Mouse (Mus musculus): ENCODE results near the gene Nrarp.

Gene Nrarp

GRCm38 (mm10) chr2:25172629-25173028, 7.9 kb upstream of the Nrarp start:
- in situ Hi-C loops (cut with MboI; ENCODE audit: unreplicated experiment in 2 of 2): no loop called here

GRCm38 (mm10) chr2:25173821-25174220, 6.7 kb upstream of the Nrarp start:
- in situ Hi-C loops (cut with MboI; ENCODE audit: unreplicated experiment in 2 of 2): no loop called here

- in situ Hi-C loops (cut with MboI; ENCODE audit: unreplicated experiment in 2 of 2): no loop called here
Observed at GRCm38 (mm10) chr2:25174866-25175689, 5.5 kb upstream of the Nrarp start.

- in situ Hi-C loops (cut with MboI; ENCODE audit: unreplicated experiment in 2 of 2): no loop called here
Observed at GRCm38 (mm10) chr2:25175690-25176078, 4.9 kb upstream of the Nrarp start.

- in situ Hi-C loops (cut with MboI; ENCODE audit: unreplicated experiment in 2 of 2): no loop called here
Observed at GRCm38 (mm10) chr2:25176573-25176972, 4.0 kb upstream of the Nrarp start.

- in situ Hi-C loops (cut with MboI; ENCODE audit: unreplicated experiment in 2 of 2): no loop called here
Observed at GRCm38 (mm10) chr2:25177076-25177475, 3.5 kb upstream of the Nrarp start.

GRCm38 (mm10) chr2:25177685-25178084, 2.9 kb upstream of the Nrarp start:
- in situ Hi-C loops (cut with MboI; ENCODE audit: unreplicated experiment in 2 of 2): no loop called here

- in situ Hi-C loops (cut with MboI; ENCODE audit: unreplicated experiment in 2 of 2): no loop called here
Observed at GRCm38 (mm10) chr2:25178285-25178972, 2.1 kb upstream of the Nrarp start.

- in situ Hi-C loops (cut with MboI; ENCODE audit: unreplicated experiment in 2 of 2): no loop called here
Observed at GRCm38 (mm10) chr2:25179566-25180217, 866 bp upstream of the Nrarp start.

GRCm38 (mm10) chr2:25180973-25181890, 674 bp downstream of the Nrarp start:
- in situ Hi-C loops (cut with MboI; ENCODE audit: unreplicated experiment in 2 of 2): no loop called here

GRCm38 (mm10) chr2:25181891-25182397, 1.4 kb downstream of the Nrarp start:
- in situ Hi-C loops (cut with MboI; ENCODE audit: unreplicated experiment in 2 of 2): no loop called here

- in situ Hi-C loops (cut with MboI; ENCODE audit: unreplicated experiment in 2 of 2): no loop called here
Observed at GRCm38 (mm10) chr2:25182664-25183063, 2.1 kb downstream of the Nrarp start.

GRCm38 (mm10) chr2:25183336-25183735, 2.8 kb downstream of the Nrarp start:
- in situ Hi-C loops (cut with MboI; ENCODE audit: unreplicated experiment in 2 of 2): no loop called here

- in situ Hi-C loops (cut with MboI; ENCODE audit: unreplicated experiment in 2 of 2): no loop called here
Observed at GRCm38 (mm10) chr2:25184496-25184895, 3.9 kb downstream of the Nrarp start.

- in situ Hi-C loops (cut with MboI; ENCODE audit: unreplicated experiment in 2 of 2): no loop called here
Observed at GRCm38 (mm10) chr2:25185625-25186574, 5.3 kb downstream of the Nrarp start.

- in situ Hi-C loops (cut with MboI; ENCODE audit: unreplicated experiment in 2 of 2): no loop called here
Observed at GRCm38 (mm10) chr2:25186575-25186930, 6.0 kb downstream of the Nrarp start.

GRCm38 (mm10) chr2:25187841-25188240, 7.3 kb downstream of the Nrarp start:
- in situ Hi-C loops (cut with MboI; ENCODE audit: unreplicated experiment in 2 of 2): no loop called here

- in situ Hi-C loops (cut with MboI; ENCODE audit: unreplicated experiment in 2 of 2): loop anchor here (5.0 to 10.0 kb wide), 3 partner anchors 34 to 64 kb away; partner anchors contain the start of gene Tmem203 (in 2 of the 2)
Observed at GRCm38 (mm10) chr2:25193330-25193770, 12.8 kb downstream of the Nrarp start.

- in situ Hi-C loops (cut with MboI; ENCODE audit: unreplicated experiment in 2 of 2): loop anchor here (5.0 to 10.0 kb wide), 3 partner anchors 33 to 63 kb away; partner anchors contain the start of gene Tmem203 (in 2 of the 2)
Observed at GRCm38 (mm10) chr2:25194006-25194405, 13.4 kb downstream of the Nrarp start.

Measured in v-Abl transformed pro-B cells (cell line).